Mouse (Mus musculus) small intestine, adult 2 months (tissue): ENCODE results near the gene Ube2g2.

ENCODE experiments used
- CTCF ChIP-seq: fragments of 200-500 bp; IDR thresholded peaks from 2 replicates; pipeline ENCODE4 v1.5.1; 2012; ENCODE audit warnings: low read depth, mild to moderate bottlenecking, control low read depth, inconsistent platforms, low read length, moderate library complexity, mixed read lengths; ENCODE audit not compliant: insufficient replicate concordance, insufficient read length; ENCODE audit errors: extremely low read depth
- POLR2A ChIP-seq: fragments of 200-500 bp; IDR thresholded peaks from 2 replicates; pipeline ENCODE4 v1.6.1; 2012; ENCODE audit warnings: low read depth, mild to moderate bottlenecking, control low read depth, inconsistent platforms, low read length, moderate library complexity

DNA sequence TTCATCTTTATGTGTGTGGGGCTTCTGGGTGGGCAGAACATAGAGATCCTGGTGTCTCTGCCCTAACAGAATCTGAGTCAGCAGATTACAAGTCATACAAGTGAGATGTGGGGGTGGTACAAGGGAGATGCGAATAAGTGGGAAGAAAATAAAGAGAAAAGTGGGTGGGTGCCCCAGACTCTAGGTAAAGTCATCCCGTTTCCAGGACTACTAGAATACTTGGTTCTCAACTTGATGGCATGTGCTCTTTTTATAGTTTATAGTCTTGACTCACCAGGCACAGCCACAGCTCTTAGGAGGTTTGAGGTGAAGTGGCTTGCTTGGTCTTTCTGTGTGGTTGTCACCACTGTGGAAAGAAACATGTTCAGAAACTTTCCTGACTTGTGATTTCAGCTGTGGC lies 26.0 kb upstream of the Ube2g2 start:
- no peak for TF ChIP-seq POLR2A
- TF ChIP-seq CTCF: no peak
